Mouse (Mus musculus) intestine, embryonic 16.5 days (tissue): Measurements from ENCODE around the gene Lgr6. TPM values are rescaled to one million over a fixed set of nuclear protein-coding genes. Genes with fewer than 3 reads are reported as not detected.

Experiments
- ATAC-seq: fragments of 200-750 bp; cut with Nextera tagmentation; 2 replicates; pipeline ENCODE4 v1.8.0; 2017; ENCODE audit warnings: moderate TSS enrichment, moderate library complexity
- H3K27ac ChIP-seq: fragments of 300-500 bp; sonication (generic); 2 replicates; pipeline ENCODE4 v1.5.1; 2014; ENCODE audit warnings: mild to moderate bottlenecking, low read length
- H3K27me3 ChIP-seq: fragments of 300-500 bp; sonication (generic); replicated peaks from 2 replicates; pipeline ENCODE4 v1.6.1; 2014; ENCODE audit warnings: low read length, control low read depth, mixed read lengths; ENCODE audit not compliant: control insufficient read depth, insufficient read depth
- H3K36me3 ChIP-seq: fragments of 300-500 bp; sonication (generic); 2 replicates; pipeline ENCODE4 v1.6.1; 2014; ENCODE audit warnings: low read length, control low read depth; ENCODE audit not compliant: control insufficient read depth, insufficient read depth
- H3K4me1 ChIP-seq: fragments of 300-500 bp; sonication (generic); 2 replicates; pipeline ENCODE4 v1.6.1; 2014; ENCODE audit warnings: low read length, control low read depth, mixed read lengths; ENCODE audit not compliant: control insufficient read depth, insufficient read depth
- H3K4me2 ChIP-seq: fragments of 300-500 bp; sonication (generic); 2 replicates; pipeline ENCODE4 v1.6.1; 2014; ENCODE audit warnings: low read depth, low read length, control low read depth
- H3K4me3 ChIP-seq: fragments of 300-500 bp; sonication (generic); 2 replicates; pipeline ENCODE4 v1.5.1; 2014; ENCODE audit warnings: mild to moderate bottlenecking, low read length
- H3K9ac ChIP-seq: fragments of 300-500 bp; sonication (generic); 2 replicates; pipeline ENCODE4 v1.6.1; 2014; ENCODE audit warnings: low read depth, low read length
- H3K9me3 ChIP-seq: fragments of 300-500 bp; sonication (generic); 2 replicates; pipeline ENCODE4 v1.6.1; 2016; ENCODE audit warnings: low read length, control low read depth; ENCODE audit not compliant: control insufficient read depth
- WGBS: fragments of 180-500 bp; shearing (Covaris S2); extraction: QIAGEN DNeasy Blood & Tissue Kit; methylation state at CpG from one replicate; pipeline ENCODE4 v1.1.7; 2014; 5-methylcytosine and 5-hydroxymethylcytosine counted together
- polyA plus RNA-seq: library from polyadenylated mRNA; unstranded; fragments of >200 nt; fragmentation: Nextera tagmentation; extraction: Ambion mirVana; gene quantifications from 2 replicates; pipeline ENCODE4 v1.2.1, GENCODE M21; 2015

Gene Lgr6
- polyA plus RNA-seq, 1 experiment from 2014 or later, result 0.43 TPM

DNA sequence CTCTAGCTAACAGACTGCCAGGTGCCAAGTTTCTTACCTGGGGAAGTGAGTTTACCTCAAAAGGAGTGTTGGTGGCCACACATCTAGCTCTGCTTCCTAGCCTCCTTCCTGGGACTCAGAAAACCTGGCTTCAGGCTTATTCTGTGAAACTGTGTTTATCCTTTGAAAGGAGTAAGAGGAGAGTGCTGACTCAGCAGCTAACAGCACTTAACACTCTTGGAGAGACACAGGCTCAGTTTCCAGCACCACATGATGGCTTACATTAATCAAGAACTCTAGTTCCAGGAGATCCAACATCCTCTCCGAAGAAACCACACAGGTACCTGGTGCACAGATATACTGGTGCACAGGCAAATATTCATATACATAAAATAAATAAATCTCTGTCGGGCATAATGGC lies 162.2 kb downstream of the Lgr6 start:
- Histone ChIP-seq H3K27me3 (no peaks in the 10 kb centered on the region), H3K9me3 (no peaks in the 10 kb centered on the region), H3K4me2 (no peak overlapping the region), H3K9ac (no peak overlapping the region), H3K36me3 (no peaks in the 10 kb centered on the region), H3K4me3 (no peak overlapping the region), H3K27ac (no peak overlapping the region), H3K4me1 (no peaks in the 10 kb centered on the region)
- no peak for ATAC-seq
- 85% methylated on average over 2 of the region's 2 CpGs for WGBS

GRCm38 (mm10) chr1:134940863-134941262 lies 164.2 kb downstream of the Lgr6 start:
- 41% methylated on average over 4 of the region's 4 CpGs for WGBS
- Histone ChIP-seq H3K4me3 (no peak overlapping the region), H3K27ac (no peak overlapping the region)

GRCm38 (mm10) chr1:134938233-134938632 lies 166.8 kb downstream of the Lgr6 start:
- Histone ChIP-seq H3K27me3 (no peaks in the 10 kb centered on the region), H3K4me2 (no peak overlapping the region), H3K4me1 (no peaks in the 10 kb centered on the region), H3K4me3 (no peak overlapping the region), H3K36me3 (no peaks in the 10 kb centered on the region), H3K9me3 (no peaks in the 10 kb centered on the region), H3K9ac (no peak overlapping the region), H3K27ac (no peak overlapping the region)
- WGBS, result 89% methylated on average over 1 of the region's 1 CpGs
- no peak for ATAC-seq

More at GRCm38 (mm10) chr1:134940863-134941262, 164.2 kb downstream of the Lgr6 start:
- no peak for ATAC-seq
- no peaks in the 10 kb centered on the region for H3K27me3 ChIP-seq
- no peaks in the 10 kb centered on the region for H3K9me3 ChIP-seq
- H3K36me3 ChIP-seq, result no peaks in the 10 kb centered on the region
- H3K4me1 ChIP-seq, result no peaks in the 10 kb centered on the region
- H3K9ac ChIP-seq, result no peak overlapping the region
- no peak overlapping the region for H3K4me2 ChIP-seq

DNA sequence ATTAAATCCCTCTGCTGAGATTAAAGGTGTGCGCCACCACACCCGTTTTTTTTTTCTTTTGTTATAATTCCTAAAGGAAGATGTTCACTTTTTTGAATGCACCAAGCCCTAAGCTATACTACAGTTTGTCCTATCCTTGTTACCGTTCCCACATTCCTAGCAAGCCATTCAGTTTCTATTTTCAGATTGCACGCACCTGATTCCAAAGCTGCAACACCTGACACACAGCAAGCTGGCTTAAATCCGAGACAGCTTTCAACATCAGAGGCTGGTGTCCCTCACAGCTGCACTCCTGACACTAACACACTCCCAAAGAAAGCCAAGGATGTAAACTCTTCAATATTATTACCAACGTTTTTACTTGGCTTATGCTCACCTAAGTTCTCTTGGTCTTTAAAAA lies 168.7 kb downstream of the Lgr6 start:
- Histone ChIP-seq H3K27ac (no peak overlapping the region), H3K36me3 (no peaks in the 10 kb centered on the region), H3K27me3 (no peaks in the 10 kb centered on the region), H3K9me3 (no peaks in the 10 kb centered on the region), H3K4me2 (no peak overlapping the region), H3K4me3 (no peak overlapping the region), H3K4me1 (no peaks in the 10 kb centered on the region), H3K9ac (no peak overlapping the region)
- no peak for ATAC-seq
- WGBS, result 86% methylated on average over 6 of the region's 6 CpGs

Other genes with a start within 250 kb of the Lgr6 start
- 13.9 and 18.5 TPM in 2 replicates for gene Ppp1r12b, start 149.3 kb downstream of the Lgr6 start, polyA plus RNA-seq
- gene Ube2t, start 142.7 kb downstream of the Lgr6 start, polyA plus RNA-seq, result 23.2 and 28.4 TPM in 2 replicates
- 2.2 and 2.9 TPM in 2 replicates for gene Ptpn7, start 27.4 kb upstream of the Lgr6 start, polyA plus RNA-seq
- gene Arl8a, start 41.5 kb upstream of the Lgr6 start, polyA plus RNA-seq, result 21.4 and 56.5 TPM in 2 replicates
- gene Gpr37l1, start 62.4 kb upstream of the Lgr6 start, polyA plus RNA-seq, result 0.71 and 0.77 TPM in 2 replicates
- 264 and 267 TPM in 2 replicates for gene Elf3, start 153.3 kb upstream of the Lgr6 start, polyA plus RNA-seq
- 174 and 193 TPM in 2 replicates for gene Rnpep, start 178.8 kb upstream of the Lgr6 start, polyA plus RNA-seq
- 247 and 268 TPM in 2 replicates for gene Timm17a, start 208.5 kb upstream of the Lgr6 start, polyA plus RNA-seq
- 10.6 and 11.7 TPM in 2 replicates for gene Lmod1, start 219.5 kb upstream of the Lgr6 start, polyA plus RNA-seq